Mouse (Mus musculus): ENCODE measurements at regions not wholly inside any gene's neighbourhood (a gene's known extent, or its start where the extent isn't known, plus 50 kb on each side); places are given as distances from the start of the nearest gene placed in this dataset.

- TF ChIP-seq POLR2A (IDR thresholded peaks at IDR 0.05; ENCODE audit: low read depth, low read length): no peak
- TF ChIP-seq CTCF (conservative IDR thresholded peaks at IDR 0.05; ENCODE audit: insufficient read depth, insufficient read length, low read depth, low read length): no peak
These were observed 434.8 kb upstream of the Cited2 start for GRCm38 (mm10) chr10:17288231-17288630.

All from kidney, adult 2 months (tissue).